Mouse (Mus musculus) lung, postnatal 36 days (tissue): ENCODE data around the gene Nfib.
A peak's percentile ranks its signal among the peaks of the same experiment; 100 is the strongest.

Experiments
- DNase-seq: peaks from one replicate; pipeline ENCODE4 v3.0.0; 2022; ENCODE audit warnings: mixed read lengths

Gene Nfib

DNA sequence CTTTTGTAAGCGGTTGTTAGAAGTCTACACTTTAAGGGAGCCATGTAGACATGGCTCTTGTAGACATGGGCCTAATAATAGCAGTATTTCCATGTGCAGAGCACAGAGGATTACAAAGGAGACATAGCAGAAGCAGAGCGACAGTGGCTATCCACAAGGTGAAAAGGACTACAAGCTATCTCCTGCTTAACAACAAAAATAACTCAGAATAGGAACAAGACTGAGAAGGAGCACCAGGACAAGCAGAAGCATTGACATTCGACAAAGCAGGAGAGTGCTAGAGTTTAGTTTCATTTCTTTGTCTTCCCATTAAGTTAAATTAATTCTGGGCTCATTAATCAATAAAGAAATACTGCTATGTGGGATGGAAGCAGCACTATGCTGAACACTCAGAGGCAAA, 372.1 kb downstream of the Nfib start:
- DNase-seq = no peak

DNA sequence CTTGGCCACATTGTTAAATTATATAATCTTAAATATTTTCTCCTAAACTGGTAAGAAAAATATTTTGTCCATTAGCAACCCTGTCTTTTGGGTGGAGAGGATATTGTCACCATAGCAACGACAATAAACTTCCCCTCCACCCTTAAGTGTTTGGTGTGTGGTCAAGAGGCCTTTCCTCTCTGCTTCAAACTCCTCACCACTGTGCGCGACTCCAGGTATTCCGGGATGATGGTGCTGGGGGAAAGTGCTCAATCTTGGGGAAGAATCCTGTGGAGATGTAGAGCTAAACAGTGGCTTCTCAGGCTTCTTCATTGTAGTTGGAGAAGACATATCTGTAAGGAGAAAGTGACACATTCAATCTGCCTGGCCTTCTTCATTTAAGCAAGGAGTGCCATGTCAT, 375.5 kb downstream of the Nfib start:
- no peak for DNase-seq

DNA sequence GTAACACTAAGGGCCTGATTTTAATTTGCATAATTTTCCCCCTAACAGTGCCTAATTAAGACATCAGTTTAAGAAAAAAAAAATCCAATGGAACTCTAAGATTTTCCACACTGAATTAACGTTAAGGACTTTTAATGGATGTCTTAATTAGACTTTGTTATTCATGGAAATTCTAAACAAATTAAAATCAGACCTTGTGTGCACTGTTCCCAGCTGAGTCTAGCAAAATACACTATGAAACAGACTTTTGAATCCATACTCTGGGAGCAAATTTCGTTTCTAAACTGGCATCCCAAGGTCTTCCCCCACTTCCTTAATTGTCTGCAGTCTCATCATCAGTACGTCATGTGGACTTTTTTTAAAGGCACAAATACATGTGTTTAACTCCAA, 379.4 kb downstream of the Nfib start:
- DNase-seq = no peak

DNA sequence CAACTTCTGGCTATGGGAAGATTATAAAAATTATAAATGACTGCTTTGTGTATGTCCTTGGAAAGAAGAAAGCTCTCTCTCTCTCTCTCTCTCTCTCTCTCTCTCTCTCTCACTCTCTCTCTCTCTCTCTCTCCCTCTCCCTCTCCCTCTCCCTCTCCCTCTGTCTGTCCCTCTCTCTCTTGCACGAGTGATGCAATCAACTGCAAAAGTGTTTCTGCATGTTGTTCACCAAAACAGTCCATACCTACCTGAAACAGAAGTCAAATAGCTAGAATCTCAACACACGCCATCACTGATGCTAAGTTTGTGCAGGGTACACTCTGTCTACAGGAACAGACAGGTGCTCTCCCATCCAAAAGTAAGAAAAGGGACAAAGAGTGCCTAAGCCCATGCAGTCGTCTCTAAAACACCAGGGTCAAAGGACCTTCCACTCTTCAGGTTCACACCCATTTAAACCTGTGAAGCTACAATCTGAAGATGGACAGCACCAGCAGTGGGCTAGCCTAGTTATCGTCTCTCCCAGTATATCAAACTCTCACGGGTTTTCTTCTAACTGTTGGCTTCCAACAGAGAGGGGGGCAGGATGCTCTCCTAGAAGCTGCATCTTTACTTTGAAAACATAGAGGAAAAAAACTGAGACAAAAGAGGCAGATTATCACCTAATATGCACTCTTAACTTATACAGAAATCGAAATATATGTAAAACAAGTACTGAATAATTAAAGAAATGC, 380.0 kb downstream of the Nfib start:
- DNase-seq = no peak

DNA sequence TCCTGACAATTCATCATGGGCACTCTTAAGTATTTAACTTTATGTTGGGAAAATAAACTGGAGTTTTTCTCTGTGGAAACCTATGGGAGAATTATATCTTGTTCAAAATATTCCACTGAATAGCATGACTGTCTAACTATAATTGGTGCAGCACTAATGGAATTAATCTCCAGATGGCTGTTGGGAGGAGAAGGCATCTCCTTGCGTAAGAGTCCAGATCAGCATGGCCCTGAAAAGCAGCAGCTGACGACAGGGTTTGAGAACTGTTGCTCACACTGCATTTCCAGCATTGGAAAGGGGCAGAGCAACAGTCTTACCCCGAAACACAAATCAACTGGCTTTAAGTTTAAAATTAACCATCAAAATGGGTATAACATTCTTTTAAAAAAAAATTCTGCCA, 380.6 kb downstream of the Nfib start:
- DNase-seq = no peak

GRCm38 (mm10) chr4:82321008-82321407, 384.5 kb downstream of the Nfib start:
- no peak for DNase-seq

GRCm38 (mm10) chr4:82319388-82319787, 386.2 kb downstream of the Nfib start:
- DNase-seq = no peak

- peak; percentile 46 for DNase-seq
Observed at GRCm38 (mm10) chr4:82316168-82316567, 389.4 kb downstream of the Nfib start.

GRCm38 (mm10) chr4:82315710-82316109, 389.8 kb downstream of the Nfib start:
- DNase-seq = no peak

GRCm38 (mm10) chr4:82310924-82311734, 394.4 kb downstream of the Nfib start:
- DNase-seq = no peak

GRCm38 (mm10) chr4:82306045-82306444, 399.5 kb downstream of the Nfib start:
- DNase-seq = peak; percentile 21

- DNase-seq = peak; percentile 88
Observed at GRCm38 (mm10) chr4:82304148-82304871, 401.2 kb downstream of the Nfib start.

- no peak for DNase-seq
Observed at GRCm38 (mm10) chr4:82303362-82303900, 402.1 kb downstream of the Nfib start.

- no peak for DNase-seq
Observed at GRCm38 (mm10) chr4:82302901-82303300, 402.6 kb downstream of the Nfib start.

GRCm38 (mm10) chr4:82298606-82299005, 406.9 kb downstream of the Nfib start:
- no peak for DNase-seq

- DNase-seq = no peak
Observed at GRCm38 (mm10) chr4:82297562-82297961, 408.0 kb downstream of the Nfib start.

GRCm38 (mm10) chr4:82294066-82294465, 411.5 kb downstream of the Nfib start:
- no peak for DNase-seq

DNA sequence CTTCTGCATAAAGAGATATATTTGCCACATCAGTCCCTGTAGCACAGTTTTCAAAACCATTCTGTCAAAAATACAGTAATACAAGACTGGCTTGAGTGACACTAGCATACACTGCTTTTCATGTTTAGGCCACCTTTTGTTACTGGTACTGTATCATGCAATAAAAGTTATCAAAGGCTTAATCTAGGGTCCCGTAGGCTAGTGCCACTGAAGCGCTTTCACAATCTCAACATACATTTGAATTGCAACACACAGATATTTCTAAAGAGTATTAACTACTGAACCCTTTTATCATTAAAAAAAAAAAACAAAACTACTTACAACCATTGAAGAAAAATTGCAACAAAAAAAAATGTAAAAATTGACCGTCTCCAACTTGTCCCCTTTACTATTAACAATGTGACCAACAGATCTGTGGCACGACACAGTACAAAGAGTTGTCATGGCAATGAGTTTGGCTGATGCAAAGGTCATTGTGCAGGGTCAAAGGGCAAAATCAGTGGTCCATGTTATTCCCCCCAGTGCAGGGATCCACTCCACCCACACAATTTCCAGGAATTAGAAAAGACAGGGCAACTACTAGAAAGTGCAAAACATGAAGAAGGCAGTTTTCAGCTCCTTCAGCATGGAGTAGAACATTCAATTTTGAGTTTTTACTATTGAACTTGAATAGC, 414.2 kb downstream of the Nfib start:
- no peak for DNase-seq

DNA sequence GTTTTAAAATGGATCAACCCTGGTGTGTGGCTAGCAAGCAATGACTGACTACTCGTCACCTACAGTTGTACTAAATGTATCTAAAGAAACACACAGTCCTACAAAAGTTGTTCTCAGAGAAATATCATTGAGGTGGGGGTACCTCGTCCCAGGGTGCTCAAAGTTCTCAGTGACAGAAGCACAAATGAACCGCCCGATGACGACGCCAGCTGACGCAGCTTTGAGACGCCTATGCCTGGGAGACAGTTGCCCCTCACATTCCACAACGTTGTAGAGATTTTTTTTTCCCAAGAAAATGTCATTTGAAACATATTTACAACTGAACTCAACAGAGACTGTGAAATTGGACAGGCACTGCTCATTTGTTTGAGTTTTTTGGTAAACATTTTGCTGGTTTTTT, 414.9 kb downstream of the Nfib start:
- no peak for DNase-seq

- DNase-seq = no peak
Observed at GRCm38 (mm10) chr4:82289596-82289995, 416.0 kb downstream of the Nfib start.

DNA sequence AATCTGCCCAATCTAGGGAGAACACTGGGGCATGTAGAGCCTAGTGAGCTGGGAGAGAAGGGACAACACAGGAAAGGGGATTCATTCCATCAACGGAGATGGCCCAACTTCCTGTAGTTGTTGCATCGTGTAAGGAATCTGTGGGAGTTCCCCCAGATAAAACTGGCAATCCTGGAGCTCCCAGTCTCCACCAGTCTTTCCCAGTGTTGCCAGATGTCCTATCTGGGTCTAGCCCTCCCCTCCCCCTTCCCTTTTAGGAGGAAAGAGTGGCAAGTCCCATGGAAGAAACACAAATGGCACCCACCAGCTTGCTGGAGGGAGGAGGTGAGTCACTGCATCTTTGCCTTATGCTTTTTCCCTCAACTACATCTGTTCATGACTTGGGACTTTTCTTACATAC, 417.4 kb downstream of the Nfib start:
- DNase-seq = no peak

GRCm38 (mm10) chr4:82287454-82287853, 418.1 kb downstream of the Nfib start:
- no peak for DNase-seq

GRCm38 (mm10) chr4:82286931-82287330, 418.6 kb downstream of the Nfib start:
- no peak for DNase-seq
